Mouse (Mus musculus) sigmoid colon, adult 10 weeks (tissue): ENCODE measurements around the gene Iqgap1. TPM values are rescaled to one million over a fixed set of nuclear protein-coding genes. Genes with fewer than 3 reads are reported as not detected.

Source experiments
- polyA plus RNA-seq: library from polyadenylated mRNA; stranded (reverse); fragments of 350-450 nt; fragmentation: Illumina TruSeq; extraction: RNeasy Lipid Tissue Mini Kit (QIAGEN cat#74804); gene quantifications from one replicate; pipeline ENCODE4 v1.2.3, GENCODE M21; 2014; ENCODE audit warnings: low read depth, low replicate concordance

Iqgap1 gene
- polyA plus RNA-seq = 130 TPM

DNA sequence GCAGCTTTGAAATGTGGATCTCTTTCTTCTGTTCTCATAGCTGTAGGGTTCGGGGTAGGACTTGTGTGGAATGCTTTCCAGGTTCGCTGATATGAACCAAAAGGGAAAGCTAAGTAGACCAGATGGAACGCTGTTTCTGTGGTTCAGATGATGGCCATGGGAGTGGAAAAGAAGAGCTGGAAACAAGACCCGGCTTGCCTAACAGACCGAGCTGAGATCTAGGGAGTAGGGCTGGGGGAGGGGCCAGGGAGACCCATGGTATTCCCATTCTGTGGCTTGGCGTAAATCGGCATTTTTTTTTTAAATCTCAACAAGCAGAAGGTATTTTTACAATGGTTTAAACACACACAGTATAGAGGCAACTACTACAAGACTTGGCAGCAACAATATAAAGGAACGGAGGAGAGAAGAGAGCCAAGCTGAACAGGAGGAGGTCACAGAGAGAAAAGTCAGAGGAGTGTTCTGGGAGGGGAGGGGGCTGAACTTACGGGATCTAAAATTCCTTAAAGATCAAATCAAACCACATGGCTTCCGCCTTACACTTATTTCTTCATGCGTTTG is at the start of gene Iqgap1:
Gene Iqgap1, minus strand, starts transcription at position 132 of the 561 bp plus-strand sequence.

DNA sequence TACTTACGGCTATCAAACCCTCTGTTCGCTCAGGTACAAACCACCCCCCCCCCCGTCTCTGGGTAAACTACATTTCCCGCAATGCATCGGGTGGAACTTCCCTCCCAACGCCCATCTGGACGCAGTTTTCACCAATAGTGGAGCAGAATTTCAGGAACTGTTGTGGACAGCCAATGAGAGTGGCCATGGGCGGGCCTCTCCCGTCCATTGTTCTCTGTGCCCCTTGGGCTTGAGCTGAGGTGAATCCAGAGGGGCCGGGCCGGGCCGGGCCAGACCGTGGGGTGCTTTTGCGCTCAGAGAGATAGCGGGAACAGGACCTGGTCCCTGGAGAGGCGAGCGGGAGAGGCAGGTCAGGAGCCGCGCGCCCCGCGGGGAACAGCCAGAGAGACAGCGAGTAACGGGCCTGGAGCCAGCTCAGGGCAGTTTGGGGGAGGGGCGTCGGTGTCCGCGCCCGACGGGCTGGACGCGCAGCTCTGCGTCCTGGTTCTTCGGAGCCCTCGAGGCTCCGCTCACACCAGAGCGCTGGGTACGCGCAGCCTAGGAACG is 35.0 kb upstream of the Iqgap1 start, which contains the start of gene Zscan2:
Gene Zscan2, plus strand, starts transcription at position 192 of the 546 bp plus-strand sequence.

DNA sequence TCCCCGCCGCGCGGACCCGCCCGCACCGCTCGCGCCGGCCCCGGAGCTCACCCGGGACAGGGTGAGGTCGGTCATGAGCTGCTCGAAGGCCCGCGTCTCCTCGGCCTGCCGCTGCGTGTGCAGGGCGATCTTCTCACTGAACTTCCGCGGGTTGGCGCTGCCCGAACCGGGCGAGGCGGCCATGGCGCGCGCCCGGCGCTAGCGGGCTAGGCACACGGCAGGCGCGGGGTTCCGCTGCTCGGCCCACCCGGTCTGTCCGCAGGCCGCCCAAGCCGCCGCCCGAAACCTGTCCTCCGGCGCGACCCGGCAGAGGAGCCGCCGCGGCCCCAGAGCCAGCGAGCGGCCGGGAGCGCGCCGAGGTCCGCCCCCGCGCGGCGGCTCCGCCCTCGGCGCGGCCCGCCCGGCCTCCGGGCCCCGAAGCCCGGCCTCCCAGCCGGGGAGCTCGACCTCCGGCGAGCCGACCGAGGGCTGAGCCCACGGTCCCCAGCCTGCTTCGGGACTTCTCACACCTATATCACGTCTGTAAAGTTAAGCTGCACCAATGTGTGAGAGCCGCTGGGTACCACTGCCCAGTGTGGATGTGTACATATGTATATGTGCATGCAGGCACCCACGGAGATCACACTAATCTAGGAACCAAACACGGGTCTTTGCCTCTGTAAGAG is 137.1 kb downstream of the Iqgap1 start, which contains the start of gene Crtc3:
Gene Crtc3, minus strand, starts transcription at position 322 of the 665 bp plus-strand sequence.

Other genes starting within 250 kb of the Iqgap1 start
- 2.4 TPM for gene Crtc3, start 137.1 kb downstream of the Iqgap1 start, polyA plus RNA-seq
- 0.57 TPM for gene Zscan2, start 34.9 kb upstream of the Iqgap1 start, polyA plus RNA-seq
- gene Wdr73, start 75.3 kb upstream of the Iqgap1 start, polyA plus RNA-seq = 13.6 TPM
- not detected for gene Nmb, start 79.1 kb upstream of the Iqgap1 start, polyA plus RNA-seq
- gene Sec11a, start 121.8 kb upstream of the Iqgap1 start, polyA plus RNA-seq = 143 TPM
- 9.4 TPM for gene Zfp592, start 167.7 kb upstream of the Iqgap1 start, polyA plus RNA-seq
- gene Alpk3, start 231.6 kb upstream of the Iqgap1 start, polyA plus RNA-seq = not detected